Mouse (Mus musculus) embryo, embryonic 11.5 days (tissue): ENCODE measurements around the gene Trmt2a.

Experiments used
- DNase-seq: peaks from one replicate; pipeline ENCODE4 v3.0.0-alpha.2; 2012; ENCODE audit warnings: low read depth, low spot score

The Trmt2a gene

DNA sequence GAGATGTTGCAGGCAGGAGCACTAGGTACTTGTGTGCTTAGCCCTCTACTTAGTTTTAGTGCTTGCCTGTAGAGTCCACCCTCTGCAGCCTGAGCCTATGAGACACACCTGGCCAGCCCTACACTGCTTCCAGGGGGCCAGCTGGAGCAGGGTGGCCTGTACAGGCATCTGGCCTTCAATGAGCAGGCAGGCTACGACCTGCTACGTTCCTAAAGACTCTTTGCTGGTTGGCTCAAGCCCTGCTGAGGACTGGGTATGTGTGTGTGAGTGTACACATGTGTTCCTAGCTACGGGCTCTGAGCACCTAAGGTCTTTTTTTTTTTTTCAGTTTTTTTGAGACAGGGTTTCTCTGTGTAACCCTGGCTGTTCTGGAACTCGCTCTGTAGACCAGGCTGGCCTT is 17.0 kb upstream of the Trmt2a start:
- no peak for DNase-seq

DNA sequence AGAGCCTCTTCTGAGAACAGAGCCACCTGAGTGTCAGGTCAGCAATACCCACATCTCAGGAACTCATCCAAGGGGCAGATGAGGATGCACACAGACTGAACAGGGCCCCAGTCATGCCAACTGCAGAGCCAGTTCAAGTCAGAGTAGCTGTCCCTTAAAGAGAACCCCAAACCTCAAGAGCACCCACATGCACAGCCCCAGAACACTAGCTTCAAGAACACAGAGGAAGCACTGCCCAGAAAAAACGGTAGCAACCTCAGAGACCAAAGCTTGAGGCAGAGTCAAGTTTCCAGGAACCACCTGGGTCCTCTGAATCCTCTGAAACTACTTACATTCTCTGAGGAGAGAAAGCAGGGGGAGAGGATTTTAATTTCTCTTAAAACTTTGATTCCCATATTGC is 15.0 kb upstream of the Trmt2a start:
- DNase-seq = no peak

DNA sequence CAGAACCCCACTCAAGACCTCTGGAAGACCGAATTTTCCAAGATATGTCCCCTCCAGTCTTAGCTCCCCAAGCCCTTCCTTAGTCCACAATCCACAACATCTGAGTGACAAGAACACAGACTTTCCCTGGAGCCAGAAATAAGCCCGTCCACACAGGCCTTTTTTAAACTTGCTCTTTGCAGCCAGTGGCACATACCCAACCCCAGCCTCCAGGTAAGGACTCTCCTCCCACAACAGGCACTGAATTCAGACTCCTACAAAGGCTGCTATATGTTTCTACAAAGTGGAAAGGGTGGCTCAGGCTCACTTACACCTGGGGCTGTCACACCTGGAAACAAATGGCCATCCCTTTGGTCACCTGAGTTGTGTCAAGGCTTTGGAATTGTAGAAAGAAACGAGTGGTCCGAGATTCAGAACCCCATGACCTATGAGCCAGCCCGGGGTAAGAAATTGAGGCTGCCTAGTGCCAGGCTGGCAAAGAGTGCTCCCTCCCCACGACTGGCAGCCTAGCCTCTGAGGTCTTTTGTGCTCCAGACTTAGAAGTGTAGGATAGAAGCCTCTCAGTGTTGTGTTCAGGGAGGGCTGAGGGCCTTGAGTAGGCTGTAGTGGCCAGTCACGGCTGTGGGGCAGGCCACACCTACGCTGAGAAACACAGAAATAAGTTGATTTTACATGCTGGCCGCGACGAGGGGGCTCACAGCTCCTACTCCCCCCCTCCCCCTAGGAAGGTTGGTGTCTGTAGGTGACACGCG is 14.4 kb upstream of the Trmt2a start:
- no peak for DNase-seq

DNA sequence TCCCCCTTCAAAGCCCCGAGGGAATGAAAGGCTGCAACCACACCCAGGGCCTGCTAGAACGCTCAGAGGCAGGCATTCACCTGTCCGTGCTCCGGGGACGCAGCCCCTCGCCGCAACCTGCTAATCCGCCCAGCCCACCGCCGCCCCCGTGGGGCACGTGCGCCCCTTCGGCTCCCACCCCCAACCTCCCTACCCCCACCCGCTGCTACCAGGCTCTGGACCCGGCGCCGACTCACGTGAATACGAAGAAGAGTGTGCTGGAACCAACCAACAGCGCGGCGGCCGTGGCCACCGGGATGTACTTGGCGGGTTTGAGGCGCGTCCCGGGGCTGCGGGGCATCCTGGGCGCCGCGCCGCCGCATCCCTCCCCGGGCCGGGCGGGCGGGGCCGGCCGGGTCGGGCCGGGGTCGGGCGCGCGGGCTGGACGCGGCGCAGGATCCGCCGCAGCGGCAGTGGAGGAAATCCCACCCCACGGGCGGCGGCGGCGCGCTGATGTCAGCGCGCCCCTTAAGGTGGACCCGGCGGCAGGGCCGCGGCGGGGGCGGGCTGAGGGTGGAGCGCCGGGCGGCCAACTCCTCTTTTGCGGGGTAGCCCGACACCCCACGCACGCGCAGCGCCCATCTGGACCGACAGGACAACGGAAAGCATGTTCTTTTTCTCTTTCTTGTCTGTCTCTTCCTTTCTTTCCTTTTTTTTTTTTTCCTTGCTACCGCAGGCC is 13.6 kb upstream of the Trmt2a start, which contains the start of gene Zdhhc8:
TSS of gene Zdhhc8 (minus strand) at position 466 of the 718 bp plus-strand sequence.
- DNase-seq = peak; percentile 57

DNA sequence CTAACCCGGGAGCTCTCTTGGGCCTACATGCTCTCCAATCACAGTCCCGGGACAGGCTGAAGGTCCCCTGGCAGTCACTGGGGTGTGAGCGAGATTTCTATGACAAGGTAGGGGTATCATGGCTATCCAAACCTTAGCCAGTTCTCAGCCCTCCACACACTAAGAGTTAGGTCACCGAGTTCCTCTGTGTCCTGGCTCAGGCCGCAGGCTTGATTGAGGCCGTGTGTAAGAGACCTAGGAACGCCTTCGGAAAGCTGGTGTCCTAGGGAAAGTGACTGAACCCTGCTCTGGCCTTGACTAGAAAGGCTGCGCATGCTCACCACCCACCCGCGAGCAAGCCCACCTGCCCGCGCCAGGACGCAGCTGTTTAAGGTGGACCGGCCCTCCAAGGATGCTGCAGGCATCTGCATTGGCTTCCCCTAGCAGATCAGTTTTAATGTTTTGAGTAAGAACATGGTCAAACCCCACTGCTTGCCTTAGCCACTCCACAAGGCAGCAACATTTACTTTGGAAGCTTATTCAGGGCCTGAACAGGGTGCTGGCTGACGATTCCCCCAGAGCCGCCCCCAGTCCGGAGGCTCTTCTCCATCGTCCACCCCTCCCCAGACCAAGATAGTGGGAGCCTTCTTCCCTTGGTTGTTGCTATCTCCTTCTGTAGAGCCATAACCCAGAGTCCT is 13.0 kb upstream of the Trmt2a start:
- DNase-seq = peak; percentile 52

DNA sequence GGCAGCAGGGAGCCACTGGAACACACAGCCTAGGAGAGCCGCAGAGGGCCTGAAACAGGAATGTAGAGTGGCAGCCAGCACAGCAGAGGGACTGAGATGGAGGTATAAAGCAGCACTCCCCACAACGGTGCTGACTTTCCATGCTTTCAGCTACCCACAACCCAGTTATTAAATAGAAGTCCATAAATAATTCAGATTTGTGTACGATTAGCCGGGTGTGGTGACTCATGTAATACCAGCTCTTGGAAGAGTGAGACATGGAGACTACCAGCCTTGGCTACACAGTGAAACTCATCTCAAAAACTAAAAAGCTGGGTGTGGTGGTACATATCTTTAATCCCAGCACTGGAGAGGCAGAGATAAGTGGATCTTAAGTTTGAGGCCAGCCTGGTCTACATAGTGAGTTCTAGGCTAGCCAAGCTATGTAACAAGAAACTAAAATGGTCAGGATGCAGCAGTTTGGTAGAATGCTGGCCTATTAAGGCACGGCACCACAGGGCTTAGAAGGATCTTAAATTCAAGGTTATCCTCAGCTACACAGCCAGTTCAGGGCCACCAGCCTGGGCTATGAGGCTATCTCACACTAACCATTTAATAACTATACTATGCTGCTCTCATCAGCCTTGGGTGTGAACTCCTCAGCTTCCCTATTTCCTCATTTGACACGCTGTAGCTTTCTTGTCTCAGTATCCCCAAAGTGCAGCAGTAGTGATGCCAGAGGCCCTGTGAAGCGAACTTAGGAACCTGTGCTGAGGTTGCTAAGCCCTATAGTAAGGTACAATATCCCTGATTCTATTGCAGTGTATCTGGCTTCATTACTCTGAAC is 11.6 kb upstream of the Trmt2a start:
- DNase-seq = no peak

DNA sequence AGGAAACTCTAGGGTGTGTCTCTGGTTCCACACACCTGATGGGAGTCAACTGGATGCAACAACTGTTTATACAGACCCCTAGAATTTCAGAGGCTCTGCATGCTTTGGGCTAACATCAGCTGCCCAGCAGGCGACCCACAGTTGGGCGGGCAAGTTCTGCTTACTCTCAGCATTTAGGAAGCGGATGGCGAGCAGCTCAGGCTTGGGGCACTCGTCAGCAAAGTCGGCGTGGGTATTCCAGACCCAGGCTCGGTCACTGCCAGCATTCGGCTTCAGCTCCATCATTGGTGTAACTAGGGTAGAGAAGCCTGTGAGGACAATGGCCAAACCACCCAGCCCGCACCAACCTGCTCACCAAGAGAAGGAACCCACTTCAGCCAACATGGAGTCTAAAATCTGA is 6.9 kb upstream of the Trmt2a start:
- DNase-seq = no peak

DNA sequence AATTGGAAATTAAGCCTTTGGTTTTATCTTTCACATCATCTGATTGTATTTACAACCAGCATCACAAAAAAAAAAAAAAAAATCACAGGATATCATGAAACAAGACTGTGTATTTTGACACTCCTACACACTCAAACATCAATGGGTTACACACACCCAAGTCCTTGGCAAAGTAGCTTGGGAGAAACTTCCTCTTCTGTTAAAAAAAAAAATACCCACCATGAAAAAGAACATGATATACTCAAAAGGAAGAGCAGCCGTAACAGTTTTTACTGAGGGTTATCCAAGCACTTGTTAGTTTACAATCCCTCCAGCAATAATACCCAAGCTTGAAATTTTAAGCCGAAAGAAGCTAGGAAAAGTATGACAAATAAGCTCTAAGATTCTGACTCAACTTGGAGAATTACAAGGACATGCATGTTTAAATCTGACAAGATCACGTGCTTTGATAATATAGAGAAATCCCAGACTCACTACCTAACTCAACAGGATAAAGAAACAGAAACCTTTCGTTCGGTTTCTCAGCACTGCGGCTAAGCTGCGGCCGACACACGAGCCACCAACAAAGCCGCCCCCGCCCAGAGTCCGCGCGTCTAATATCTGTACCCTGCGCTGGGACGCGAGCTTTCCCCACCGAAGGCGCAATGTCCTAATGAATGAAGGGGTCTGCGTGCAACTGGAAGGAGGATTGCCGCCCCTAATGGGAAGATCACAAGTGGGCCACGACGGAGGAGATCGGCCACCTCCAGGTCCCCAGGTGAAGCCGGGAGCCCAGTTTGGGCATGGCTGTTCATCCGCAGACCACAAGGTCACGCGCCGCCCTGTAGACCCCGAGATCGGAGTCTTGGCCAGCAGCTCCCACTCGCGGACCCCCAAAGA is 719 bp upstream of the Trmt2a start:
- no peak for DNase-seq

DNA sequence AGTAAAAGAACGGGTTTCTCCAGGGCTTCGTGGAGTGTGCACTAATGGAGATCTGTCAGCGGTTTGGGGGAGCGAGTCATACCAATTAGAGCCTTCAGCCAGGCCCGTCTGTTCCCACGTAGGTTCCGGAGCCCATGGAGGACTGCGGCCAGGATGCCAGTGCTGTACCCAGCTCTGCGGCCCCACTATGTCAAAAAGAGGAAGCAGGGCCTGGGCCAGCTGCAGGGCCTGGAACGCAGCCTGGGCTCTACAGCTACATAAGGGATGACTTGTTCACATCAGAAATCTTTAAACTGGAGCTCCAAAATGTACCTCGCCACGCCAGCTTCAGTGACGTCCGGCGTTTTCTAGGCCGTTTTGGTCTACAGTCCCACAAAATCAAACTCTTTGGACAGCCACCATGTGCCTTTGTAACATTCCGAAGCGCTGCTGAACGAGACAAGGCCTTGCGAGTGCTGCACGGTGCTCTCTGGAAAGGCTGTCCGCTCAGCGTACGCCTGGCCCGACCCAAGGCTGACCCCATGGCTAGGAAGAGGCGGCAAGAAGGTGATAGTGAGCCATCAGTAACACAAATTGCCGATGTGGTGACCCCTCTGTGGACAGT is 987 bp downstream of the Trmt2a start:
- no peak for DNase-seq

DNA sequence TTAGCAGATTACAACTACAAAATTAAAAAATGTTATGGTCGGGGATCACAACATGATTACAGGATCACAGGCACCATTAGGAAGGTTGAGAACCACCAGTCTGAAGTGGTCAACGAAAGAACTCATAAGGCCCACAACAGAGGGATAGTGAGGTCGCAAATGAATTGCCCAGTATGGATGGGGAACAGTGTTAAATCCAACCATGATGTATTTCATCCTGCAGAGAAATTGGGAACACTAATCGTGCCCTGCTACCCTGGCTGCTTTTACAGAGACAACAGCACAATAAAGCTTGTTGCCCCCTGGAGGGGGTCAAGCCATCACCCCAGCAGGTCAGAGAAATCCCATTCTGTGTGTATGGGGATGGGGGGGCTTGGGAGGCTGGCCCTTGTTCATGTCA is 1.8 kb downstream of the Trmt2a start:
- no peak for DNase-seq

DNA sequence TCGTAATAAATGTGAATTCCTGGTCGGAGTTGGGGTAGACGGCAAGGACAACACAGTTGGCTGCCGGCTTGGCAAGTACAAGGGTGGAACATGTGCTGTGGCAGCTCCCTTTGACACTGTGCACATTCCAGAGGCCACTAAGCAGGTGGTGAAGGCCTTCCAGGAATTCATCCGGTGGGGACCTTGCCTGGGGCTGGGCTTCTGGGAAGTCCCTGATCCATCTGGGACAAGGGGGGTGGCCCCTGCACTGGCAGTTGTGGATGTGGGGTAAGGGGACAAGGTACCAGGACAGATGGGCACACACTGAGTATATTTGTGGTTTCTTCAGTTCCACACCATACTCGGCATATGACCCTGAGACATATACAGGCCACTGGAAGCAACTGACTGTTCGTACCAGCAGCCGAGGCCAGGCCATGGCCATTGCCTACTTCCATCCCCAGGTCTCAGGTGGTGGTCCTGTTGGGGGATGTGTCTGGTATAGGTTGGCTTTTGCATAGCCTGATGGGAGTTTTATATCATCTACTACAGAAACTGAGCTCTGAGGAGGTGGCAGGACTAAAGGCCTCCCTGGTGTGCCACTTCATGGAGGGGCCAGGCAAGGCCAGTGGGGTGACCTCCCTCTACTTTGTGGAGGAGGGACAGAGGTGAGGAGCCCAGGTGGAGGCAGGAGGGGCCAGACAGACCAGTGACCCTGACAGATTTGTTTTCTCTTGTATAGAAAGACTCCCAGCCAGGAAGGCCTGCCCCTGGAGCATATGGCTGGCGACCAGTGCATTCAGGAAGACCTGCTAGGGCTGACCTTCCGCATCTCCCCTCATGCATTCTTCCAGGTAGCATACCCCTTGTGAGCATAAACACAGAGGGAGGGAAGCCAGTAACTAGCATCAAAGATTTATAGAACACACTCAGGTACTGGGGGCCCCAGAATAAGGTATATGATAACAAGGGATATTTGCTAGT is 2.6 kb downstream of the Trmt2a start:
- DNase-seq = no peak

DNA sequence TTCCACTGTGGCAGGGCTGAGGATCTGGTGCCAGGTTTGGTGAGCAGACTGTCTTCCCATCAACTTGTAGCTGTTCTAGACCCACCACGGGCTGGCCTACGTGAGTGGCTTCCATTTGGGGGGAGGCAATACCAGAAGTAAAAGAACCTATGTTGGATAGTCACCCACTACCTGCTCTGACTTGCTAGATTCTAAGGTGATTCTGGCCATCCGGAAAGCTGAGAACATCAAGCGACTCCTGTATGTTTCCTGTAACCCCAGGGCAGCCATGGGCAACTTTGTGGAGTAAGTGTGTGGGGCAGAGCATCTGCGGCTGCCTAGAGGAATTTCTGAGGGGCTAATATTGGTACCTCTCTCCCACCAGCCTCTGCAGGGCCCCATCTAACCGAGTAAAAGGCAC is 4.3 kb downstream of the Trmt2a start:
- DNase-seq = no peak

DNA sequence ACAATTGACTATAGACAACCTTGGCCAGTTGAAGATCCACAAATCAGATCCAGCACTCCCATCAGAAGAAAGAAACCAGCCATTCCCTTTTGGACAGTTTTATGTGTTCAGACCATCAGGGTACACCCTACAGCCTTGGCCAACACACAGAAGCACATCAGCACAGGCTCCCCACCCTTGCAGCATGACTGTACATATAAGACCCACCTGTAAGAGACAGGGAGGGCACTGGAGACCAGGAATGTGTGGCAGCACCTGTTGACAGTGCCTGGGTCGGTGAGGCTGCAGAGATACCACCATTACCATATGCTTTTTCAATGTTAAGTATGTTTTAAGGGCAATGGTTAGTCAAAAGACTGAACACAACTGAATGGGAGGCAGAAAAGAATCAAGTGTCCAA is 5.4 kb downstream of the Trmt2a start:
- DNase-seq = no peak

DNA sequence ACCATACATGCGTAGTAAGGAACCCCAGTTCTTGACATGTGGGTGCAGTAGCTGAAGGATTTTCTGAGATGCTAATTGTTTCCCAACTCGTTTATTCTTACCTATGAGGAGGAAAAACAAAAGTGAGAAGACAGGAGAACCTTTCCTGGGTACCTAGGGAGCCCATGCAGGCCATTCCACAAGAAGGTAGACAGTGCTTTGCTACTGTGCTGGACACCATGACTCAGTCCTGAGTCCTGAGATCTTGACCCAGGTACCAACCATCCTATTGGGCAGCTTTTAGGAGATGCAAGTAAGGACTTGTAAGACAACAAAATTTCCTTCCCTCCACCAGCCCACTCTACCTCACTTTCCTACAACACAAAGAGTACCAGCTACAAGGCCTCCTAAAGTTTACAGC is 9.7 kb downstream of the Trmt2a start, which contains the start of gene Gm49776:
TSS of gene Gm49776 (minus strand) at position 101 of the 400 bp plus-strand sequence.
- DNase-seq = no peak

DNA sequence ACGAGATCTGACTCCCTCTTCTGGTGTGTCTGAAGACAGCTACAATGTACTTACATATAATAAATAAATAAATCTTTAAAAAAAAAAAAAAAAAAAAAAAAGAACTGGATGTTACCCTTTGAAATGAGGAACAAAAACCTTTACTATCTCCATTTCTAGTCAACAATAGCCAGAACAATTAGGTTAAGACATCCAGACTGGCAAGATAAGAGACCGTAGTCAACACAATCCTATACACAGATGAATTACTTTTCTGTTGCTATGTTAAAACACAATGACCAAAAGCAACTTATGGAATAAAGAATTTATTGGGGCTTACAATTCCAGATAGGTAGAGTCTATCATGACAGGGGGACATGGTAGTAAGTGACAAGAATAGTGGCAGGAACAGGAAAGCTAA is 16.5 kb downstream of the Trmt2a start:
- no peak for DNase-seq

DNA sequence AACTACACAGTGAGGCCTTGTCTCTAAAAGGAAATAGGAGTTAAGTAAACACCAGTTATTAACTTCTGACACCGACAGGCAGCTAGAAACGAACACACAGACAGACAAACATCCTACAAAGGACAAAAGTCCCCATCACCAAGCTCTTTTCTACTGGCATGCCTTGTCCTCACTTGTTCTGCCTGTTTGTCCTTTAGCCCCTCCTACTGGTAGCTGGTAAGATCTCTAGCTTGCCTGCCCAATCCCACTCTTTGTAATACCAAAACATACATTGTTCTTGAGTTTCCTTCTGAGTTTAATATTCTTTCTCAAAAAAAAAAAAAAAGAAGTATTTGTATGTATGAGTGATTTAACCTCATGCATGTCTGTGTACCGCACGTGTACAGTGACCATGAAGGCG is 19.7 kb downstream of the Trmt2a start:
- DNase-seq = no peak

DNA sequence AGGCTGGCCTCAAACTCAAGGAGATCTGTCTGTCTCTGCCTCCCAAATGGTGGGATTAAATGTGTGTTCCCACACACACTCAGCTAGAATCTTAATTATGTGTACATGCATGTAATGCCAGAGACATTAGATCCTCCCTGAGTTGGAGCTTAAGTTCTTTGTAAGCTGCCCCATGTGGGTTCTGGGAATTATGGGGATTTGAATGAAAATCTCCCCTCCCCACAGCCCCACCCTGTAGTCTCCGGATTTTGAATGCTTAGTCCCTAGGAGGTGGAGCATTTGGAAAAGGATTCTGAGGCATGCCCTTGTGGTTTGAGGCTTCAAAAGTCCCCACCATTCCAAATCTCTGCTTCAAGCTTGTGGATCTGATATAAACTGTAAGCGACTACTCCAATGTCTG is 26.7 kb downstream of the Trmt2a start:
- DNase-seq = no peak

DNA sequence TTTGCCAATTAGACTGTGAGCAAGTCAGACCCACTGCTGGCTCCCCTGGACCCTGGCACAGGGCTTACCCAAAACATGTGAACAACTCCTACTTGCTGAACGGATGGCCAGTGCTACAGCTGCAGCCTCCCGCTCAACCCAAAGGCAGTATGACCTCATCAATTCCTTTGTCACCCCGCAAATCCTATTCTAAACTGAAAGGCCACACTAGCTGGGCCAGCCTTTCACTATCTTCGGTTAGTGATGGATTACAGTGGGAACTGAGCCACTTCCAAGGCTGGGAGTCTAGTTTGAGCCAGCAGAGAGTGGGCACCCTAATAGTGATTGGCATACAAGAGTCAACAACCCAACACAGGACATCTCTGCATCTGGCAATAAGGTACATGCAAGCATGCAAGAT is 39.7 kb downstream of the Trmt2a start:
- DNase-seq = no peak

DNA sequence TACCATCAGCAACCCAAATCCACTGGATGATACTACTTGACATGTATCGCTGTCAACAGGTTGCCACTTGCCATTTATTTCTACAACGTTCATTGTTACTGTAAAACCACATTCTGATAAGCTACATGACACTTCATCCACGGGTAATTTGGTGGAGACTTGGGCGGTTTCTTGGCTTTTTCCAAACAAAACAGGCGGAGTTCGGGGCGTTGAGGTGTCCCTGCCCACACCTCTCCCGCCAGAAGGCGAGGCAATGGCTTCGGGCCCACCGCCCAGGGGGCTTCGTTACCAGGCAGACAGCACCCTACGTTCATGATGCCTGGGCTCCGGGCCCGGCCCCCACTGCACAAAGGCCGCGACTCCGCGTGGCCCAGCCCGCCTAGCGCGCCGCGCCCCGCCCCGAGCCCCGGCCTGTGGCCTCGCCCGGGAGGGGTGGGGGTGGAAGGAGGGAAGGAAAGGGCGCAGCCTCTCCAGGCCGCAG is 40.1 kb downstream of the Trmt2a start:
- no peak for DNase-seq
